Mouse (Mus musculus): ENCODE results near the gene Phf12. TPM values are rescaled to one million over a fixed set of nuclear protein-coding genes. Genes with fewer than 3 reads are reported as not detected.

The Phf12 gene
- polyA plus RNA-seq, 1 experiment = 21.9 TPM

- no peak for TF ChIP-seq CTCF (IDR thresholded peaks at IDR 0.05; ENCODE audit: control insufficient read depth, insufficient read depth, insufficient read length)
- TF ChIP-seq USF1 (IDR thresholded peaks at IDR 0.05; ENCODE audit: low read depth) = no peak
- no peak for TF ChIP-seq MYOD1 (IDR thresholded peaks at IDR 0.05; ENCODE audit: control insufficient read depth, insufficient read length, low read depth)
- no peak for TF ChIP-seq MYOG (IDR thresholded peaks at IDR 0.05; ENCODE audit: control insufficient read depth, extremely low read depth, insufficient read length)
- TF ChIP-seq CEBPB (IDR thresholded peaks at IDR 0.05; ENCODE audit: low read depth) = no peak
- no peak for TF ChIP-seq FOSL1 (IDR thresholded peaks at IDR 0.05; ENCODE audit: insufficient read depth, low read length, poor library complexity, severe bottlenecking)
- no peak for TF ChIP-seq MAX (IDR thresholded peaks at IDR 0.05)
- peaks cover 81% of the 10 kb centered on the region for H3K27me3 ChIP-seq (ENCODE audit: control insufficient read depth, insufficient read depth, insufficient read length)
- H3K79me2 ChIP-seq (ENCODE audit: control insufficient read depth, insufficient read depth) = no peaks in the 10 kb centered on the region
- no peak overlapping the region for H3ac ChIP-seq (ENCODE audit: control insufficient read depth, insufficient read length, low read depth)
- H3K4me3 ChIP-seq (ENCODE audit: insufficient read depth, poor library complexity, severe bottlenecking) = no peak overlapping the region
- no peaks in the 10 kb centered on the region for H3K36me3 ChIP-seq (ENCODE audit: control insufficient read depth, insufficient read depth)
- no peaks in the 10 kb centered on the region for H3K79me3 ChIP-seq (ENCODE audit: low read depth)
Observed at GRCm38 (mm10) chr11:77942230-77942629, 40.3 kb upstream of the Phf12 start.

GRCm38 (mm10) chr11:77947860-77948259 lies 34.7 kb upstream of the Phf12 start:
- H3K27me3 ChIP-seq (ENCODE audit: control insufficient read depth, insufficient read depth, insufficient read length) = peaks cover 84% of the 10 kb centered on the region
- no peaks in the 10 kb centered on the region for H3K79me2 ChIP-seq (ENCODE audit: control insufficient read depth, insufficient read depth)
- no peak overlapping the region for H3ac ChIP-seq (ENCODE audit: control insufficient read depth, insufficient read length, low read depth)
- no peaks in the 10 kb centered on the region for H3K36me3 ChIP-seq (ENCODE audit: control insufficient read depth, insufficient read depth)
- TF ChIP-seq MAX (IDR thresholded peaks at IDR 0.05) = no peak
- no peak for TF ChIP-seq USF1 (IDR thresholded peaks at IDR 0.05; ENCODE audit: low read depth)
- no peak for TF ChIP-seq FOSL1 (IDR thresholded peaks at IDR 0.05; ENCODE audit: insufficient read depth, low read length, poor library complexity, severe bottlenecking)
- no peak overlapping the region for H3K4me3 ChIP-seq (ENCODE audit: insufficient read depth, poor library complexity, severe bottlenecking)
- H3K79me3 ChIP-seq (ENCODE audit: low read depth) = no peaks in the 10 kb centered on the region

GRCm38 (mm10) chr11:77950125-77950685 lies 32.3 kb upstream of the Phf12 start:
- Histone ChIP-seq H3K27me3 (ENCODE audit: control insufficient read depth, insufficient read depth, insufficient read length) (peaks cover 86% of the 10 kb centered on the region), H3K79me3 (ENCODE audit: low read depth) (no peaks in the 10 kb centered on the region), H3K4me3 (ENCODE audit: insufficient read depth, poor library complexity, severe bottlenecking) (no peak overlapping the region), H3ac (ENCODE audit: control insufficient read depth, insufficient read length, low read depth) (no peak overlapping the region), H3K36me3 (ENCODE audit: control insufficient read depth, insufficient read depth) (no peaks in the 10 kb centered on the region), H3K79me2 (ENCODE audit: control insufficient read depth, insufficient read depth) (no peaks in the 10 kb centered on the region)
- no peak for TF ChIP-seq MAX (IDR thresholded peaks at IDR 0.05)
- TF ChIP-seq USF1 (IDR thresholded peaks at IDR 0.05; ENCODE audit: low read depth) = no peak
- TF ChIP-seq FOSL1 (IDR thresholded peaks at IDR 0.05; ENCODE audit: insufficient read depth, low read length, poor library complexity, severe bottlenecking) = no peak
- TF ChIP-seq CTCF (IDR thresholded peaks at IDR 0.05; ENCODE audit: control insufficient read depth, insufficient read depth, insufficient read length) = no peak

GRCm38 (mm10) chr11:77950797-77951228 lies 31.7 kb upstream of the Phf12 start:
- Histone ChIP-seq H3ac (ENCODE audit: control insufficient read depth, insufficient read length, low read depth) (no peak overlapping the region), H3K4me3 (ENCODE audit: insufficient read depth, poor library complexity, severe bottlenecking) (no peak overlapping the region), H3K27me3 (ENCODE audit: control insufficient read depth, insufficient read depth, insufficient read length) (peaks cover 86% of the 10 kb centered on the region), H3K79me3 (ENCODE audit: low read depth) (no peaks in the 10 kb centered on the region), H3K36me3 (ENCODE audit: control insufficient read depth, insufficient read depth) (no peaks in the 10 kb centered on the region), H3K79me2 (ENCODE audit: control insufficient read depth, insufficient read depth) (no peaks in the 10 kb centered on the region)
- TF ChIP-seq CEBPB (IDR thresholded peaks at IDR 0.05; ENCODE audit: low read depth) = no peak
- no peak for TF ChIP-seq FOSL1 (IDR thresholded peaks at IDR 0.05; ENCODE audit: insufficient read depth, low read length, poor library complexity, severe bottlenecking)
- no peak for TF ChIP-seq USF1 (IDR thresholded peaks at IDR 0.05; ENCODE audit: low read depth)
- TF ChIP-seq MYOG (IDR thresholded peaks at IDR 0.05; ENCODE audit: control insufficient read depth, extremely low read depth, insufficient read length) = no peak
- TF ChIP-seq CTCF (IDR thresholded peaks at IDR 0.05; ENCODE audit: control insufficient read depth, insufficient read depth, insufficient read length) = no peak
- TF ChIP-seq MAX (IDR thresholded peaks at IDR 0.05) = no peak
- TF ChIP-seq MYOD1 (IDR thresholded peaks at IDR 0.05; ENCODE audit: control insufficient read depth, insufficient read length, low read depth) = no peak

GRCm38 (mm10) chr11:77953671-77954070 lies 28.9 kb upstream of the Phf12 start:
- H3K27me3 ChIP-seq (ENCODE audit: control insufficient read depth, insufficient read depth, insufficient read length) = peaks cover 85% of the 10 kb centered on the region
- no peak overlapping the region for H3ac ChIP-seq (ENCODE audit: control insufficient read depth, insufficient read length, low read depth)
- no peaks in the 10 kb centered on the region for H3K79me2 ChIP-seq (ENCODE audit: control insufficient read depth, insufficient read depth)
- no peak overlapping the region for H3K4me3 ChIP-seq (ENCODE audit: insufficient read depth, poor library complexity, severe bottlenecking)
- no peaks in the 10 kb centered on the region for H3K36me3 ChIP-seq (ENCODE audit: control insufficient read depth, insufficient read depth)
- no peak for TF ChIP-seq CEBPB (IDR thresholded peaks at IDR 0.05; ENCODE audit: low read depth)
- TF ChIP-seq USF1 (IDR thresholded peaks at IDR 0.05; ENCODE audit: low read depth) = no peak
- peak; percentile 11 for TF ChIP-seq CTCF (IDR thresholded peaks at IDR 0.05; ENCODE audit: control insufficient read depth, insufficient read depth, insufficient read length)
- no peak for TF ChIP-seq FOSL1 (IDR thresholded peaks at IDR 0.05; ENCODE audit: insufficient read depth, low read length, poor library complexity, severe bottlenecking)
- TF ChIP-seq MAX (IDR thresholded peaks at IDR 0.05) = no peak
- H3K79me3 ChIP-seq (ENCODE audit: low read depth) = no peaks in the 10 kb centered on the region

GRCm38 (mm10) chr11:77956428-77956827 lies 26.1 kb upstream of the Phf12 start:
- no peak overlapping the region for H3ac ChIP-seq (ENCODE audit: control insufficient read depth, insufficient read length, low read depth)
- no peak overlapping the region for H3K4me3 ChIP-seq (ENCODE audit: insufficient read depth, poor library complexity, severe bottlenecking)
- peaks cover 81% of the 10 kb centered on the region for H3K27me3 ChIP-seq (ENCODE audit: control insufficient read depth, insufficient read depth, insufficient read length)
- TF ChIP-seq MYOD1 (IDR thresholded peaks at IDR 0.05; ENCODE audit: control insufficient read depth, insufficient read length, low read depth) (no peak), USF1 (IDR thresholded peaks at IDR 0.05; ENCODE audit: low read depth) (no peak), MYOG (IDR thresholded peaks at IDR 0.05; ENCODE audit: control insufficient read depth, extremely low read depth, insufficient read length) (no peak), CEBPB (IDR thresholded peaks at IDR 0.05; ENCODE audit: low read depth) (no peak), CTCF (IDR thresholded peaks at IDR 0.05; ENCODE audit: control insufficient read depth, insufficient read depth, insufficient read length) (no peak), FOSL1 (IDR thresholded peaks at IDR 0.05; ENCODE audit: insufficient read depth, low read length, poor library complexity, severe bottlenecking) (no peak), MAX (IDR thresholded peaks at IDR 0.05) (no peak)
- H3K79me2 ChIP-seq (ENCODE audit: control insufficient read depth, insufficient read depth) = no peaks in the 10 kb centered on the region
- H3K79me3 ChIP-seq (ENCODE audit: low read depth) = no peaks in the 10 kb centered on the region
- no peaks in the 10 kb centered on the region for H3K36me3 ChIP-seq (ENCODE audit: control insufficient read depth, insufficient read depth)
